Mouse (Mus musculus) liver, embryonic 13.5 days (tissue): ENCODE data around the gene Zc3h12a. TPM values are rescaled to one million over a fixed set of nuclear protein-coding genes. Genes with fewer than 3 reads are reported as not detected.

Experiments used
- ATAC-seq: fragments of 200-750 bp; cut with Nextera tagmentation; 2 replicates; pipeline ENCODE4 v1.8.0; 2017; ENCODE audit warnings: low read depth, mild to moderate bottlenecking, moderate number of reproducible peaks, moderate library complexity
- DNase-seq: peaks from one replicate; pipeline ENCODE4 v3.0.0; 2022
- H3K27ac ChIP-seq: fragments of 300-500 bp; sonication (generic); 2 replicates; pipeline ENCODE4 v1.5.1; 2015; ENCODE audit warnings: moderate library complexity, mild to moderate bottlenecking, inconsistent platforms
- H3K27me3 ChIP-seq: fragments of 300-500 bp; sonication (generic); 2 replicates; pipeline ENCODE4 v1.6.1; 2015; ENCODE audit warnings: mild to moderate bottlenecking, inconsistent platforms
- H3K36me3 ChIP-seq: fragments of 300-500 bp; sonication (generic); 2 replicates; pipeline ENCODE4 v1.6.1; 2015; ENCODE audit warnings: mild to moderate bottlenecking, inconsistent platforms
- H3K4me1 ChIP-seq: fragments of 300-500 bp; sonication (generic); replicated peaks from 2 replicates; pipeline ENCODE4 v1.6.1; 2015; ENCODE audit warnings: inconsistent platforms
- H3K4me2 ChIP-seq: fragments of 300-500 bp; sonication (generic); 2 replicates; pipeline ENCODE4 v1.6.1; 2015; ENCODE audit warnings: inconsistent platforms, mild to moderate bottlenecking, moderate library complexity
- H3K4me3 ChIP-seq: fragments of 300-500 bp; sonication (generic); replicated peaks from 2 replicates; pipeline ENCODE4 v1.5.1; 2015; ENCODE audit warnings: mild to moderate bottlenecking, inconsistent platforms
- H3K9ac ChIP-seq: fragments of 300-500 bp; sonication (generic); 2 replicates; pipeline ENCODE4 v1.6.1; 2015; ENCODE audit warnings: mild to moderate bottlenecking, inconsistent platforms
- H3K9me3 ChIP-seq: fragments of 300-500 bp; sonication (generic); replicated peaks from 2 replicates; pipeline ENCODE4 v1.6.1; 2016; ENCODE audit warnings: inconsistent platforms
- WGBS: fragments of 180-500 bp; shearing (Covaris S2); methylation state at CpG from one replicate; pipeline ENCODE4 v1.1.7; 2015; ENCODE audit not compliant: insufficient replicate concordance; 5-methylcytosine and 5-hydroxymethylcytosine counted together
- polyA plus RNA-seq: library from polyadenylated mRNA; unstranded; fragments of >200 nt; fragmentation: Nextera tagmentation; extraction: Ambion mirVana; gene quantifications from 2 replicates; pipeline ENCODE4 v1.2.1, GENCODE M21; 2015

Zc3h12a gene
- polyA plus RNA-seq, 1 experiment from 2014 or later = 0.36 TPM

- peak overlapping the region; percentile 47 for H3K27ac ChIP-seq
- ATAC-seq = no peak
Measured at GRCm38 (mm10) chr4:125125361-125125921, 2.2 kb downstream of the Zc3h12a start.

DNA sequence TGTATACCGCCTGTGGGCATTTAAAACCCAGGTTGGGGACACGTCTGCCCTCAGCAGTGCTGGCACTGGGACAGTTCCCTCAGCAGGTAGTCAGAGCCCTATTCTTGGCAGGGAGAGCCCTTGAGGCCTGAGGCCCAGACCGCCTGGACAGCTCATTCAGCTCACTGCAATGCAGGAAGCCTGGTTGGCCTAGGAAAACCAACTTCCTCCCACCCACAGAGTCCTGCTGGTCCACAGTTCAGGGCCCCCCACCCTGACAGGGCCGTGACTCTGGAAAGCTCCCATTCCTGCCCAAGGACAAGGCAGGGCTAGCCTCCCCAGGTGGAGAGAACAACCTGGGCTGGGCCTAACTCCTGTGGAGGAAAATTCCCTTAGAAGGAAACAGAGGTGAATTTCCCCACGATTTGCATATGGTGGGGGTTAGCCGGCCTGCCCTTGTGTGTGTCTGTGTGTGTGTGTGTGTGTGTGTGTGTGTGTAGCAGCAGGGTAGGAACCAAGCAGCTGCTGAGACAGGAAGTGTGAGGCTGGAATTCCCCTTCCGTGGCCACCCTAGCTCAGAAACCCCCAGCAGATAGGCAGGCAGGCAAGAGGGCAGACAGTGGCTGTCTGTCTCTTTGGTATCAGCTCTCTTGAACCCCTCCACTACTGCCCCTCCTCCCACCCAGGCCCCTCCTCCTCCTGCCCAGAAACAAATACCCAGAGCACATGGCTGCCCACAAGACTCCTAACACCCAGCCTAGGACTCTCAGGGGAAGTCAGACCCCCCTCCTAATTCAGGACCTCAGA is 3.0 kb downstream of the Zc3h12a start:
- no peak for DNase-seq
- peaks cover 1% of the 10 kb centered on the region; the same call in 1 of the 2 replicates for H3K36me3 ChIP-seq
- peak overlapping the region; percentile 32 for H3K4me2 ChIP-seq
- H3K4me1 ChIP-seq = peaks cover 69% of the 10 kb centered on the region
- ATAC-seq = no peak
- 32% methylated on average over 7 of the region's 7 CpGs for WGBS
- peak overlapping the region; percentile 39 for H3K9ac ChIP-seq
- peak overlapping the region; percentile 68 for H3K27ac ChIP-seq
- H3K4me3 ChIP-seq = no peak overlapping the region
- H3K9me3 ChIP-seq = no peaks in the 10 kb centered on the region
- H3K27me3 ChIP-seq = 0 out of 2 replicates have a peak, but pooled peaks cover 5% of the 10 kb centered on the region

More at GRCm38 (mm10) chr4:125125361-125125921, 2.2 kb downstream of the Zc3h12a start:
- no peak for DNase-seq
- Histone ChIP-seq H3K9me3 (no peaks in the 10 kb centered on the region), H3K27me3 (0 out of 2 replicates have a peak, but pooled peaks cover 5% of the 10 kb centered on the region), H3K9ac (0 out of 2 replicates have a peak overlapping the region, but pooled peaks have one; percentile 39), H3K36me3 (no peaks in the 10 kb centered on the region; the same call in 1 of the 2 replicates), H3K4me1 (peaks cover 69% of the 10 kb centered on the region), H3K4me2 (peak overlapping the region; percentile 19; the same call in 1 of the 2 replicates), H3K4me3 (no peak overlapping the region)
- 74% methylated on average over 7 of the region's 7 CpGs for WGBS

- DNase-seq (no peak), ATAC-seq (no peak)
- Histone ChIP-seq H3K9me3 (no peaks in the 10 kb centered on the region), H3K9ac (peak overlapping the region; percentile 37; the same call in 1 of the 2 replicates), H3K4me1 (peaks cover 66% of the 10 kb centered on the region), H3K27ac (peak overlapping the region; percentile 68), H3K36me3 (peaks cover 6% of the 10 kb centered on the region; the same call in 1 of the 2 replicates), H3K4me2 (peak overlapping the region; percentile 41), H3K4me3 (no peak overlapping the region), H3K27me3 (no peaks in the 10 kb centered on the region)
- 57% methylated on average over 7 of the region's 7 CpGs for WGBS
Measured at GRCm38 (mm10) chr4:125123279-125123671, 4.4 kb downstream of the Zc3h12a start.

GRCm38 (mm10) chr4:125122431-125123278 is 5.0 kb downstream of the Zc3h12a start:
- Histone ChIP-seq H3K9me3 (no peaks in the 10 kb centered on the region), H3K27ac (peak overlapping the region; percentile 68), H3K27me3 (no peaks in the 10 kb centered on the region), H3K9ac (peak overlapping the region; percentile 37), H3K4me2 (peak overlapping the region; percentile 41), H3K4me3 (no peak overlapping the region), H3K36me3 (peaks cover 6% of the 10 kb centered on the region; the same call in 1 of the 2 replicates), H3K4me1 (peaks cover 65% of the 10 kb centered on the region)
- DNase-seq (no peak), ATAC-seq (0 out of 2 replicates have a peak, but pooled peaks have one; percentile 16)
- 23% methylated on average over 16 of the region's 16 CpGs for WGBS

- Histone ChIP-seq H3K27ac (no peak overlapping the region), H3K36me3 (peaks cover 6% of the 10 kb centered on the region; the same call in 1 of the 2 replicates), H3K4me2 (no peak overlapping the region), H3K27me3 (no peaks in the 10 kb centered on the region), H3K4me1 (peaks cover 55% of the 10 kb centered on the region), H3K4me3 (no peak overlapping the region), H3K9ac (no peak overlapping the region), H3K9me3 (no peaks in the 10 kb centered on the region)
- DNase-seq = no peak
- no peak for ATAC-seq
- WGBS = 88% methylated on average over 11 of the region's 11 CpGs
Measured at GRCm38 (mm10) chr4:125119721-125120120, 7.9 kb downstream of the Zc3h12a start.

DNA sequence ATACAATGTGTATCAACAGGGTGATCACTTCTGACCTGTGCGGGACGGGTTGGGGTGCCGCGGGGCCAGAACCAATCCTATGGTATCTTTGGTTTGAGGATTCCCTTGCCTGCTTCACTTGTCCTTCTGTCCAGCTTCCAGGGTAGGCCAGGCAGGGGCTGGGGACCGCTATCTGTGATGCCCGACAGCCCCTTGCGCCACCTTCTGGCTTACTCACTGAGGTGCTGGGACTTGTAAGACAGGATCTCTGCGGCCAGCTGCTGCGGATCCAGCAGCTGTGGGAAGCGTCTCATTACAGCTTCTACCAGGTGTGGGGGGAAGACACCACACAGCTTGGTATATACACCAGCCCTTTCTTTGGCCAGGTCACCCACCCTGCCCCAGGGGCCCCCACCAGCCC is 8.6 kb downstream of the Zc3h12a start:
- no peak overlapping the region for H3K4me2 ChIP-seq
- no peaks in the 10 kb centered on the region for H3K27me3 ChIP-seq
- 73% methylated on average over 10 of the region's 10 CpGs for WGBS
- no peak overlapping the region for H3K9ac ChIP-seq
- DNase-seq (no peak), ATAC-seq (no peak)
- H3K36me3 ChIP-seq = peaks cover 6% of the 10 kb centered on the region; the same call in 1 of the 2 replicates
- H3K27ac ChIP-seq = no peak overlapping the region
- H3K4me1 ChIP-seq = peaks cover 50% of the 10 kb centered on the region
- H3K4me3 ChIP-seq = no peak overlapping the region
- H3K9me3 ChIP-seq = no peaks in the 10 kb centered on the region

- no peak for ATAC-seq
- H3K4me2 ChIP-seq = no peak overlapping the region
- no peak for DNase-seq
Measured at GRCm38 (mm10) chr4:125117902-125118320, 9.7 kb downstream of the Zc3h12a start.

DNA sequence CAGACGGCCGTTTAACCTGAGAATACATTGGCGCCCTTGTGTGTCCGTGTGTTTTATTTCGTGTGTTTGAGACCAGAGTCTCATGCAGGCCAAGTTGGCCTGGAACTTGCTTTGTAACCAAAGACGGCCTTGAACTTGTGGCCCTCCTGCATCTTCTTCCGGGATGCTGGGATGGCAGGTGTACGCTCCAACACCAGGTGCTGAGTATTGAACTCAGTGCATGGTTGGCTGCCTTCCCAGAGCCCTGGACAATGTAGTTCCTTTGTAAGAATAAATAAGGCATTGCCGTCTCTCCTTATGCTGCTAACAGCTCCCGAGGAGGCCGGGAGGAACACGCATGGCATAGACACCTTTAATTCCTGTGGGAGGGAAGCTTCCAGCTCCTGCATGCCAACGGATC is 10.7 kb downstream of the Zc3h12a start:
- Histone ChIP-seq H3K4me3 (no peak overlapping the region), H3K27me3 (no peaks in the 10 kb centered on the region), H3K4me1 (peaks cover 41% of the 10 kb centered on the region), H3K4me2 (no peak overlapping the region), H3K36me3 (peaks cover 6% of the 10 kb centered on the region; the same call in 1 of the 2 replicates), H3K27ac (peak overlapping the region; percentile 23; the same call in 1 of the 2 replicates), H3K9me3 (no peaks in the 10 kb centered on the region), H3K9ac (no peak overlapping the region)
- DNase-seq (no peak), ATAC-seq (no peak)
- WGBS = 70% methylated on average over 13 of the region's 13 CpGs

More at GRCm38 (mm10) chr4:125117902-125118320, 9.7 kb downstream of the Zc3h12a start:
- H3K36me3 ChIP-seq = peaks cover 6% of the 10 kb centered on the region; the same call in 1 of the 2 replicates
- H3K27ac ChIP-seq = no peak overlapping the region
- no peak overlapping the region for H3K4me3 ChIP-seq
- H3K27me3 ChIP-seq = no peaks in the 10 kb centered on the region
- no peak overlapping the region for H3K9ac ChIP-seq
- no peaks in the 10 kb centered on the region for H3K9me3 ChIP-seq
- WGBS = 25% methylated on average over 7 of the region's 7 CpGs
- H3K4me1 ChIP-seq = peaks cover 47% of the 10 kb centered on the region

DNA sequence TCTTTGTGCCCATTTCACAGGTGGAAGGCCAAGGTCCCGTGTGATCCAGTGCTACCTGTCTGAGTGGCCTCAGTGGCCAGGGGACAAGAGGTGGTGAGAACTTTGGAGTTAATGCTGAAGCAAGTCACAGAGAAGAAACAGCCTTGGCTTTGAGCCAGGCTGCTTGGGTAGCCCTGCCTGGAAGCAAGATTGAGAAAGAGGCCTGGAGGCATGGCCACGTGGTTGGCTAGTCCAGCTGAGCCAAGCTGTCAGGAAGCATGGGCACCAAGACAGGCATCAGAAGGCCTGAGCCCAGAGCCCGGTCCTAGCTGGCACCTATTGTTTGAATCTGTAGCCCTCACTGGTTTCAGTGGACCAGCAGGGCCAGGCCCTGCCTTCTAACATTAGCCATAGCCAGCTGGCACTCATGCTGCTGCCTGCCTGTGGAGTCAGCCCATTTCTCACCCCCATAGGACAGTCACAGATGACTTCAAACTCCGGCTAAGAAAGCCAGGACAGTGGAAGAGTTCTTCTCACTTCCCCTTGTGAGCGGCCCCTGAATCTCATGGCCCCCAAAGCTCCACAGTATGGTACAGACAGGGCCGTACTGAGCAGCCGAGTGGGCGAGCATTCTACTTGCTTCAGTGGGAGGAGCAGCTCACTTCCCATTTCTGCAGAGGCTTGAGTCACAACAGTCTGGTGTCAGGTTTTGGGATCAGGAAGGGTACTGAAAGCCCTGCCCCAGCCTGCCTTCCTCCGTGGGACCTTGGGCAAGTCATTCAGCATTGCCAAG is 11.4 kb downstream of the Zc3h12a start:
- Histone ChIP-seq H3K9ac (no peak overlapping the region), H3K4me3 (no peak overlapping the region), H3K4me1 (peaks cover 37% of the 10 kb centered on the region), H3K4me2 (no peak overlapping the region), H3K9me3 (no peaks in the 10 kb centered on the region), H3K27ac (peak overlapping the region; percentile 34), H3K27me3 (no peaks in the 10 kb centered on the region), H3K36me3 (peaks cover 11% of the 10 kb centered on the region; the same call in 1 of the 2 replicates)
- DNase-seq = no peak
- WGBS = 36% methylated on average over 9 of the region's 9 CpGs
- no peak for ATAC-seq

GRCm38 (mm10) chr4:125115710-125116089 is 11.9 kb downstream of the Zc3h12a start:
- H3K9ac ChIP-seq = no peak overlapping the region
- peak overlapping the region; percentile 34 for H3K27ac ChIP-seq
- no peaks in the 10 kb centered on the region for H3K9me3 ChIP-seq
- no peak overlapping the region for H3K4me3 ChIP-seq
- H3K4me1 ChIP-seq = peaks cover 37% of the 10 kb centered on the region
- 59% methylated on average over 6 of the region's 6 CpGs for WGBS
- no peaks in the 10 kb centered on the region for H3K27me3 ChIP-seq
- no peak for DNase-seq
- H3K4me2 ChIP-seq = no peak overlapping the region
- ATAC-seq = no peak
- peaks cover 11% of the 10 kb centered on the region; the same call in 1 of the 2 replicates for H3K36me3 ChIP-seq
